Mouse (Mus musculus) forebrain, embryonic 11.5 days (tissue): ENCODE measurements around the gene B3galt1. TPM values are rescaled to one million over a fixed set of nuclear protein-coding genes. Genes with fewer than 3 reads are reported as not detected.

Experiments
- ATAC-seq: fragments of 200-750 bp; cut with Nextera tagmentation; replicated peaks from 2 replicates; pipeline ENCODE4 v1.8.0; 2017; ENCODE audit warnings: moderate TSS enrichment; ENCODE audit not compliant: low FRiP score
- DNase-seq: peaks from one replicate; pipeline ENCODE4 v3.0.0-alpha.2; 2017; ENCODE audit warnings: low spot score
- H3K27ac ChIP-seq: fragments of 300-500 bp; sonication (generic); 2 replicates; pipeline ENCODE4 v1.5.1; 2014; ENCODE audit warnings: low read depth, low read length
- H3K27me3 ChIP-seq: fragments of 300-500 bp; sonication (generic); 2 replicates; pipeline ENCODE4 v1.6.1; 2014; ENCODE audit warnings: mild to moderate bottlenecking, low read length, mixed read lengths; ENCODE audit not compliant: control insufficient read depth, insufficient read depth
- H3K36me3 ChIP-seq: fragments of 300-500 bp; sonication (generic); 2 replicates; pipeline ENCODE4 v1.6.1; 2014; ENCODE audit warnings: mild to moderate bottlenecking, low read length, moderate library complexity, mixed read lengths; ENCODE audit not compliant: control insufficient read depth, insufficient read depth
- H3K4me1 ChIP-seq: fragments of 300-500 bp; sonication (generic); replicated peaks from 2 replicates; pipeline ENCODE4 v1.6.1; 2014; ENCODE audit warnings: low read length, mixed read lengths; ENCODE audit not compliant: control insufficient read depth, insufficient read depth
- H3K4me2 ChIP-seq: fragments of 300-500 bp; sonication (generic); 2 replicates; pipeline ENCODE4 v1.6.1; 2014; ENCODE audit warnings: low read depth, mild to moderate bottlenecking, low read length, moderate library complexity, mixed read lengths; ENCODE audit not compliant: severe bottlenecking
- H3K4me3 ChIP-seq: fragments of 300-500 bp; sonication (generic); 2 replicates; pipeline ENCODE4 v1.5.1; 2014; ENCODE audit warnings: low read depth, low read length
- H3K9ac ChIP-seq: fragments of 300-500 bp; sonication (generic); 2 replicates; pipeline ENCODE4 v1.6.1; 2014; ENCODE audit warnings: low read length
- H3K9me3 ChIP-seq: fragments of 300-500 bp; sonication (generic); 2 replicates; pipeline ENCODE4 v1.6.1; 2016; ENCODE audit warnings: low read length, mixed read lengths; ENCODE audit not compliant: control insufficient read depth
- WGBS: fragments of 180-500 bp; shearing (Covaris S2); extraction: QIAGEN DNeasy Blood & Tissue Kit; methylation state at CpG from one replicate; pipeline ENCODE4 v1.1.7; 2014; 5-methylcytosine and 5-hydroxymethylcytosine counted together
- polyA plus RNA-seq: library from polyadenylated mRNA; unstranded; fragments of >200 nt; fragmentation: Nextera tagmentation; extraction: Ambion mirVana; gene quantifications from 2 replicates; pipeline ENCODE4 v1.2.1, GENCODE M21; 2014

B3galt1 gene
- 13.4 and 14.0 TPM in 2 replicates for polyA plus RNA-seq

DNA sequence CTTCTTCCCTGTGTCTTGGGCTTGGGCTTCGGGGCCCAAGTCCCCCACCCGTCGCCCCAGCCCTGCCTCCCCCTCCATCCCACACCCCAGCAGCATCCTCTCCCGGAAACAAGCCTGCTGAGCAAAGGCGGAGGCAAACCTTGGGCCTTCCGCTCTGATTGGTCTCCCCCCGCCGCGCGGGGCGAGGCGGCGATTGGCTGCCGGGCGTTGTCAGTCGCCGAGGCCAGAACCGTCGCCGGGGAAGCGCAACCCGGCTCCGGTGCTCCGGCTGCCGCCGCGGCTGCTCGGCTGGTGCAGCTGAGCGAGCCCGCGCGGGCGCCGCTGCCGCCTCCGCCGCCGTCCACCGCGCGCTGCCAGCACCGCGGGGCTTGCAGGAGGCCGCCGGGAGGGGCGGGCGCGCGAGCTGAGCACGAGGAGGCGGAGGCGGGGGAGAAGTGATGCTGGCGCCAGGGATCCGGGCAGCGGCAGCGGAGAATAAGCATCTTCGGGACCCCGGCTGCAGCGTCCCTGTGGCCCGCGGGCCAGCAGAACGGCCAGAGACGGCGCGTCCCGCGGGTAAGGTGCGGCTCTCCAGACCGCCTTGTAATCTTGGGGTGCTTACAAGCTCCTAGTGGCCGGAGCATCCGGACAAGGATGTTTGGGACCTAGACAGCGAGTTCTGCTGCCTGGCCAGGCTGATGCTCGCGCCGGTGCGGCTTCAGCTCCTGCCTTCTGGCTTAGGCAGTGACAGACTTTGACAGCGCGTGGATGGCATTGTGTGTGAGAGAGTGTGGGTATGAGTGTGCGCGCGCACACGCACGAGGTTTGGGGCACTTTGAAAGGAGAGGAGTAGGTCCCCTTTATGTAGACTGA is at the start of gene B3galt1:
Gene B3galt1, plus strand, starts transcription at position 392 of the 852 bp plus-strand sequence.
- Histone ChIP-seq H3K9me3 (no peaks in the 10 kb centered on the region), H3K9ac (peak within 1 kb of the TSS; percentile 79), H3K4me2 (peak within 1 kb of the TSS; percentile 93), H3K27me3 (no peaks in the 10 kb centered on the region), H3K27ac (peak within 1 kb of the TSS; percentile 85), H3K36me3 (no peaks in the 10 kb centered on the region), H3K4me1 (no peaks in the 10 kb centered on the region; the same call in 1 of the 2 replicates), H3K4me3 (peak within 1 kb of the TSS; percentile 74)
- WGBS = under 1% methylated on average over 79 of the region's 83 CpGs
- ATAC-seq (peak; percentile 97), DNase-seq (peak; percentile 94)

DNA sequence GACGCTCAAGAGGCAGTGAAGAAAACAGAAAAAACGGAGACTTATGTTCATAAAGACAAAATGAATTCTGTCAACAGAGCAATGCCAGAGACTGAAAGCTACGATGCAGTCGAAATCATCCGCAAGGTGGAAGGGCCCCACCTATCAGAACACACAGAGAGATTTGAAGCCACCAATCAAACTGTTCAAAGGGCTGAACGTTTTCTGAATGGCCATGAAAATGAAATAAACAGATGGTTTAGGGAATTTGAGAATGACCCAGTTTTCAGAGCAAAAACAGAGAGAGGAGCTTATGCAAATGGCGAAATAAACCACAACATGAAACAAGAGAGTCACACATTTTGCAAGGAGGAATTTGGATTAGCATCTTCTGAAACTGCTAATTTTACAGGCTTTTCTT is 49.3 kb upstream of the B3galt1 start:
- H3K9ac ChIP-seq = no peak overlapping the region
- no peaks in the 10 kb centered on the region for H3K4me1 ChIP-seq
- H3K36me3 ChIP-seq = no peaks in the 10 kb centered on the region
- H3K4me3 ChIP-seq = no peak overlapping the region
- H3K27me3 ChIP-seq = no peaks in the 10 kb centered on the region
- no peaks in the 10 kb centered on the region for H3K9me3 ChIP-seq
- DNase-seq (no peak), ATAC-seq (no peak)
- no peak overlapping the region for H3K4me2 ChIP-seq
- 91% methylated on average over 7 of the region's 7 CpGs for WGBS
- H3K27ac ChIP-seq = no peak overlapping the region

DNA sequence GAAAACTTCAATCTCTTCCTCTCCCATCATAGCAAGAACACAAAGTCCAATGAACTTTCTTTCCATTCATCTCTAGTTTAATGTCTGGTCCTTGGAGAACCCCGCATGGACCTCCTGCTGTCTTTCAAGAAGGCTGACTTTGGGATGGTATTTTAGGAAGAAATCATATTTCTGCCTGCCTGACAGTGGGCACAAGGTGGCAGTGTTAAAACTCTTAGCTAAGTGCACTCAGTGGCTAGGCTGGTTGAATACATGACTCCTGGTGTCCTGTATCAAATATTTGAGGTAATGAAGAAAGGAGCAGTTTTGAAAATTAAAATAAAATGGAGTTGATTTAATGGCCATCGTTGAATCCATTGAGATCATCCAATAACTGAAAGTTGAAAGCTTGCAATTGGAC is 30.3 kb upstream of the B3galt1 start:
- Histone ChIP-seq H3K27ac (no peak overlapping the region), H3K36me3 (no peaks in the 10 kb centered on the region), H3K9ac (no peak overlapping the region), H3K27me3 (no peaks in the 10 kb centered on the region), H3K4me3 (no peak overlapping the region), H3K4me2 (no peak overlapping the region), H3K4me1 (no peaks in the 10 kb centered on the region), H3K9me3 (no peaks in the 10 kb centered on the region)
- 91% methylated on average over 2 of the region's 2 CpGs for WGBS
- no peak for ATAC-seq
- no peak for DNase-seq

DNA sequence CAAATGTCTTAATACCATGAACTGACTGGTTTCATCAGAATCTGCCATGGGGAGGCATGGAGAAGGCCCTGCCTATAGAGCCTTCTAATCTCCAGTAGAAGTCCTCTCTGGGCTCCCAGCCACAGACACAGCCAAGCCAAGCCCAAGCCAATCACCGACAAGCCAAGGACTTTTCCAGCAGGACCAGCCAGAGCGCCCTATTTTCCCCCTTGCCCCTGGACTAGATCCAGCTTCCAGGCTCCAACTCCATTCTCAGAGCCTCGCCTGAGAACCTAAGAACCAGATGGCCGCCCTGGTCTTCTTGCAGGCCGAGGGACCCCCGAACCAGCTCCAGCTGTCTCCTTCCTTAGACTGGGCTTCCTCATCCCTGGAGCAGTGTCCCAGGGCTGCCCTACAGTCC is 26.2 kb upstream of the B3galt1 start:
- Histone ChIP-seq H3K4me3 (no peak overlapping the region), H3K9ac (no peak overlapping the region), H3K36me3 (no peaks in the 10 kb centered on the region), H3K4me2 (no peak overlapping the region), H3K27me3 (no peaks in the 10 kb centered on the region), H3K4me1 (no peaks in the 10 kb centered on the region), H3K9me3 (no peaks in the 10 kb centered on the region), H3K27ac (no peak overlapping the region)
- DNase-seq = no peak
- ATAC-seq = no peak
- 92% methylated on average over 6 of the region's 6 CpGs for WGBS

DNA sequence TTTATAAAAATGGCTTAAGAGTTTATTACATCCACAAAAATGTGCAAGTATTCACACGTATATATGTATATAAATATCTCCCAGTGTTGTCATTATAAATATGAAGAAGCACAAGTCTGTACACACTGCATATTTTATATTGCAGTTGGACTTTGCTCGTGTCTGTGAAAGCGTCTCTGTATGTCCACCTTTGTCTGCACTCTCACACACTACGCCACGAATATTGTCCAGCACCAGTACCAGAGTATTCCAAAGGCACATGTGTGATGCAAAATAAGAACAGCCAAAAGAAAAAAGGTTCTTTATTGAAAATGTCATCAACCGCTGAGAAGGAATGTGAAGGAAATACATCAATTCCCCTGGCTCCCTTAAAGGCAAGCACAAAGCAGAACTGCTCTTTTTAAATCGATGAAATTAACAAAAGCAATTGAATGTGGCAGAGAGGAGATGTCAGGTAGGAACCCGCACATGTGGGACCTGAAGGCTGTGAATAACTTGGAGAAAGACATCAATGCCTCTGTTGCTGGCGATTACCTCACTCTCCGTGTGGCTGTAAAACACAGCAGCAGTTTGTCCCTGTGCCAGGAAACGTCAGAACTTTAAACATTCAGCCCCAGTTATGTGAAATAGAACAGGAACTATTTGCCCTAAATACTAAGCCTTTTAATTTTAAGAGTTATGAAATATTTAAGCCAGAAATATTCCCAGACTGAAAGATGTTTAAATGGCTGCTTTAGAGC is 23.5 kb upstream of the B3galt1 start:
- H3K9ac ChIP-seq = no peak overlapping the region
- no peaks in the 10 kb centered on the region for H3K9me3 ChIP-seq
- H3K27me3 ChIP-seq = no peaks in the 10 kb centered on the region
- no peak overlapping the region for H3K4me3 ChIP-seq
- DNase-seq (no peak), ATAC-seq (no peak)
- no peaks in the 10 kb centered on the region for H3K36me3 ChIP-seq
- no peak overlapping the region for H3K4me2 ChIP-seq
- H3K27ac ChIP-seq = no peak overlapping the region
- WGBS = 71% methylated on average over 11 of the region's 11 CpGs
- H3K4me1 ChIP-seq = no peaks in the 10 kb centered on the region

DNA sequence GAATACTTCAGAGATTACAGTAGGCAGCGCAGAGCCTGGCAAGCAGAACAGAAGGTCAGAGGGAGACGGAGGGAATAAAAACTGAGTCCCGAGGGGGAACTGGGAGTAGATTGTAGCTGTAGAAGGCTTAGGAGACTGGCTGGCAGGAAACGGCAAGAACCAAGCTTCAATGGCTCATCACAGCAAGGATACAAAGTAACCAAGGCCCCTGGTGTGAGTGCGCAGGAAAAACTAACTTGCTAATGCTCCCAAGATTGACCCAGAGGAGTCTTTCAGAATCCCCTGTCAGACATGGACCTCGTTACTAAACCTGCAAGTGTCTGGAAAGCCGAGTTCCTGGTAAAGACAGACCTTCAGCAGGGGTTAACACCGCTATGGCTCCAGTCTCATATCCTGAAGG is 21.2 kb upstream of the B3galt1 start:
- 65% methylated on average over 8 of the region's 8 CpGs for WGBS
- ATAC-seq (no peak), DNase-seq (no peak)
- Histone ChIP-seq H3K4me2 (no peak overlapping the region), H3K4me1 (no peaks in the 10 kb centered on the region), H3K36me3 (no peaks in the 10 kb centered on the region), H3K4me3 (no peak overlapping the region), H3K27me3 (no peaks in the 10 kb centered on the region), H3K9me3 (no peaks in the 10 kb centered on the region), H3K9ac (no peak overlapping the region), H3K27ac (no peak overlapping the region)

DNA sequence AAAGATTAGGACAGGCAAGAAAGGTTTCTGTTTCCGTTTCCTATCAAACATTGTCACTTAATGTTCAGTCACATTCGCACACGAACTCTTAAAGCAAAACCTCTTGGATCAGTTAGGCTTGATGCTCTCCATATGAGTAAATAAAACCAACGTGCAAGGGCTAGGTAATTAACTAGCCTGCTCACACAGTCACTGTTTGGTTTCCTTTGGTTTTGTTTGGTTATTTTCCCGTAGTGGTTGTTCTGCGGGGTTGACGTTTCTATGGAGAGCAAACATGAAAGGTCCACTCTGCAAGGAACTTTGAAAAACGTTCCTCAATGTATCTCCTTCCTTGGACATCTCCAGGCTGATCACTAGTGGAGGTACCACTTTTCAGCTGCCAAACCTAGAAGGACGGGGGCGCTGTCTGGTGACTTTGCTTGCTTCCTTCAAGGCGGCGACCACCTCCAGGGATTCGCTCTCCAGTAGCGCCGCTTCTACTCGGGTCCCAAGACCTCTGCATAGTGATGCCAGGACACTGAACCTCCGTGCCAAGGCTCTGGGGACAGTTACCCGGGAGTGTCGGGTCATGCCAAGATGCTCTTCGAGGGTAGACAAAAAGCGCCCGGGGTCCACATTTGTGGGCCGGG is 706 bp upstream of the B3galt1 start:
- Histone ChIP-seq H3K36me3 (no peaks in the 10 kb centered on the region), H3K27me3 (no peaks in the 10 kb centered on the region), H3K27ac (peak overlapping the region; percentile 48)

DNA sequence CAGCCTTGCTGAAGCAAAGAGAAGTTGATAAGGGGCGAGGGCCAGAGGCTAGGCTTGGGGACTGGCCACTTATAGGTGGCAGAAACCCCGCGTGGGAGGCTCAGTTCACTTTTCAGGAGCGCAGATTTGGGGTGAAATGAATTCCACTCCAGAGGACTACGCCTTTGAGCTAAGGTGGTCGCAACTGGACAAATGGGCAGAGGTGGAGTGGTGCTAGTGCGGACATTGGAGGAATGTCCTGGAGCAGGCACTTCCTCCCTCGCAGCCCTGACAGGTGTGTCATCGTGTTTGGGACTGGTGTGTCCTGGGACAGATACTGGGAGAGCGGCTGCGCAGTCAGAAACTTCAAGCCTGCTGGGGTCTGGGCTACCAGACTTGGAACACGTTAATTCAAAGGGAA is 895 bp downstream of the B3galt1 start:
- Histone ChIP-seq H3K36me3 (no peaks in the 10 kb centered on the region), H3K9ac (peak overlapping the region; percentile 79), H3K9me3 (no peaks in the 10 kb centered on the region), H3K4me1 (no peaks in the 10 kb centered on the region; the same call in 1 of the 2 replicates), H3K27ac (no peak overlapping the region), H3K4me2 (peak overlapping the region; percentile 93), H3K27me3 (no peaks in the 10 kb centered on the region), H3K4me3 (peak overlapping the region; percentile 74)
- peak; percentile 59 for DNase-seq
- 1% methylated on average over 12 of the region's 12 CpGs for WGBS
- no peak for ATAC-seq

More for the DNA sequence above, 706 bp upstream of the B3galt1 start:
- ATAC-seq (peak; percentile 86), DNase-seq (no peak)
- no peaks in the 10 kb centered on the region for H3K9me3 ChIP-seq
- 2% methylated on average over 23 of the region's 23 CpGs for WGBS
- H3K4me2 ChIP-seq = peak overlapping the region; percentile 93
- peak overlapping the region; percentile 74 for H3K4me3 ChIP-seq
- H3K4me1 ChIP-seq = no peaks in the 10 kb centered on the region; the same call in 1 of the 2 replicates
- peak overlapping the region; percentile 79 for H3K9ac ChIP-seq
